Mouse (Mus musculus) layer of hippocampus, adult 8-10 months (tissue): ENCODE measurements around the gene Robo3. TPM values are rescaled to one million over a fixed set of nuclear protein-coding genes. Genes with fewer than 3 reads are reported as not detected.
A peak's percentile ranks its signal among the peaks of the same experiment; 100 is the strongest.

Source experiments
- DNase-seq, 2 experiments: peaks; one replicate each; pipeline ENCODE4 v3.0.0; 2022; ENCODE audit warnings: low spot score in 2 of 2
- total RNA-seq, 4 experiments: library from RNA; stranded (reverse); gene quantifications; 2 replicates each; pipeline ENCODE4 v1.2.4; 2022

Gene Robo3
- total RNA-seq, 4 experiments from 2014 or later, result 10.3 to 16.0 (median 13.1) TPM

- no peak for DNase-seq
Observed at GRCm38 (mm10) chr9:37371232-37371801, 61.7 kb downstream of the Robo3 start.

- no peak for DNase-seq
Observed at GRCm38 (mm10) chr9:37368860-37369259, 64.2 kb downstream of the Robo3 start.

DNA sequence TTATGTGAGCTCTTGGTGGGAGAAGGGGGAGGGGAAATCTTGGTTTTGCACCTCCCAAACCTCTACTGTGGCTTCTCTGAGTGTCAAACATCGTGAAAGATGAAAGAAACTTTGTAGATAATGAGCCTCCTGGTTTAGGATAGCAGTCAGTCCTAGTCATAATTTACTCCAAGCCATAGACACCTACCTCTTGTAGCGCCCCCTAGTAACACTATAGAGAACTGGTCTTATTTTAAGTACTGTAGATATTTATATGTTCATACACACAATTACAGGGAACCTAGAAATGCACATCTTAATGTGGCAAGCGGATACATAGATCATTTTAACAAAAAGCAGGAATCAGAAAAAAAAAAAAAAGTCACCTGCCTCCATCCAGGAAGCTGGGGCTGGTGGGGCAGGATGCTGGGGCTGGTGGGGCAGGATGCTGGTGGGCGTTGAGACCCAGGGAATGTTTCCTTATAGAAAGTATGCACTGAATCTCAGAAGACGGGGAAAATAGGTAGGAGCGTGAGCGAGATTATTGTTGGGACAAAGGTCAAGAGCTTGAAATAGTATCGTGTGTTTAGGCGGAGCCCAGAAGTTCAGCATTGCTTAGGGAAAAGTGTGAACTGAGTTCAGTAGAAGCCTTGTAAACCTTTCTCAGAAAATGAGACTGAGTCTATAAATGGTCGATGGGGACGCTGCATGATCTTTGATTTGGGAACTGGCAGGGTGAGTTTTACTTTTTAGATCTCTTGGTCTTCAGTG is 64.8 kb downstream of the Robo3 start:
- no peak for DNase-seq

DNA sequence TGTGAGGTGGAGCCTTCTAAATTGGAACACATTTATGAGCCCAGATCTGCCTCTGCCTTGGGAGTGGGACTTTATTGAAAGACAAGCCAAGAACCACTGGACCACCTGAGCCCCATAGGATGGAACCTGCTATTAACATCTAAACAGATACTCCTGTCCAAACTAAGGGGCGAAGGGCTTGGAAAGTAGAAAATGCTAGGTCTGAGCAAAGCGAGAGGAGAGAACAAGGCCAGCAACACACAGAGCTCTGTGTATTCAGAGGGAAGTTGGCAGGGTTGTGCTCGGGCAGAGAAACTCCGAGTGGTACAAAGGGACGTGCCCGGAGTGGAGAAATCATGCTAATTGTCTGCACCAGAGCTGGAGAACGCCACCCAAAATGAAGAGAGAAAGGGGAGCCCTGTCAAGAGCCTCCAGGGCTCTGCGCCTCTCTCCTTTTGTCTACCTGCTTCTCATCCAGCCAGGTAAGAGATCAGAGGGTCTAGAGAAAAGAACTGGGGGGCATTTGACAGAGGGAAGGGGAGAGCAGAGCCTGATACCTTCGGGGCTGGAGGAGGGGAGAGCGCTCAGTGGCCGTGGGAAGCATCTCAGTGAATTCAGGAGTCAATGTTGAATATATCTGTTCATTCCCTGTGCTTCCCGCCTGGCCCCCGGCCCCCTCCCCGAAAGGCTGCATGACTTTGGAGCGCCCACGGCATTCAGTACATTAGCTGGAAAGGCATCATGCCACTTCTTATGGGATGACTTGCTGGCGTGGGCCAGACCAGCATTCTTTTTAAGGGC is 65.6 kb downstream of the Robo3 start, which contains the start of gene Hepacam:
TSS of gene Hepacam (plus strand) at position 51 of the 780 bp plus-strand sequence.
- peak; percentile 70 to 78 for DNase-seq

GRCm38 (mm10) chr9:37365706-37366105 is 67.3 kb downstream of the Robo3 start:
- DNase-seq, result no peak

Other genes with a start within 250 kb of the Robo3 start
- gene Tmem218, start 225.0 kb downstream of the Robo3 start, total RNA-seq, result 1 to 10 TPM; 6.8 to 8.8 (median 7.4) TPM
- 1 to 10 TPM; 1.1 to 8.8 (median 5.2) TPM for gene Slc37a2, start 177.5 kb downstream of the Robo3 start, total RNA-seq
- 1 to 10 TPM; 2.3 to 3.4 (median 2.4) TPM for gene Ccdc15, start 84.8 kb downstream of the Robo3 start, total RNA-seq
- gene Hepacam, start 65.9 kb downstream of the Robo3 start, total RNA-seq, result 10 to 100 TPM; 56.5 to 69.3 (median 64.2) TPM
- 1 to 10 TPM; 5.4 to 9.2 (median 6.5) TPM for gene Robo4, start 31.3 kb downstream of the Robo3 start, total RNA-seq
- gene Msantd2, start 56.1 kb upstream of the Robo3 start, total RNA-seq, result 10 to 100 TPM; 20.2 to 25.7 (median 23.6) TPM
- gene Esam, start 94.8 kb upstream of the Robo3 start, total RNA-seq, result 10 to 100 TPM; 14.7 to 24.6 (median 18.6) TPM
- gene Vsig2, start 106.0 kb upstream of the Robo3 start, total RNA-seq, result 1 to 10 TPM; 3.5 to 5.7 (median 4.2) TPM
- 1,000 to 10,000 TPM; 1,107 to 1,307 (median 1,240) TPM for gene Nrgn, start 119.7 kb upstream of the Robo3 start, total RNA-seq
- 10 to 100 TPM; 10.0 to 15.7 (median 13.4) TPM for gene Siae, start 122.5 kb upstream of the Robo3 start, total RNA-seq
- gene Spa17, start 180.5 kb upstream of the Robo3 start, total RNA-seq, result 1 to 10 TPM; 1.5 to 4.0 (median 2.1) TPM
- 10 to 100 TPM; 43.5 to 49.1 (median 47.5) TPM for gene Tbrg1, start 224.1 kb upstream of the Robo3 start, total RNA-seq
- not detected for gene Panx3, start 236.0 kb upstream of the Robo3 start, total RNA-seq